Mouse (Mus musculus) 3T3-L1 (cell line): ENCODE results near the gene Gm42906.
A peak's percentile ranks its signal among the peaks of the same experiment; 100 is the strongest.

Source experiments
- DNase-seq: peaks from one replicate; pipeline ENCODE4 v3.0.0-alpha.2; 2015; ENCODE audit warnings: low read depth, low spot score

Gene Gm42906

GRCm38 (mm10) chr5:151428113-151428756 lies at the start of gene Gm42906:
Gene Gm42906 (minus strand): TSS chr5:151428163.
- DNase-seq = no peak

- DNase-seq = peak; percentile 36
Measured at GRCm38 (mm10) chr5:151445695-151446094, 17.7 kb upstream of the Gm42906 start.

GRCm38 (mm10) chr5:151435106-151435505 lies 7.1 kb upstream of the Gm42906 start:
- DNase-seq = peak; percentile 78

- DNase-seq = peak; percentile 39
Measured at GRCm38 (mm10) chr5:151426466-151426865, 1.5 kb downstream of the Gm42906 start.

- no peak for DNase-seq
Measured at GRCm38 (mm10) chr5:151422692-151423091, 5.3 kb downstream of the Gm42906 start.

GRCm38 (mm10) chr5:151421859-151422258 lies 6.1 kb downstream of the Gm42906 start:
- no peak for DNase-seq

GRCm38 (mm10) chr5:151418551-151418950 lies 9.4 kb downstream of the Gm42906 start:
- DNase-seq = no peak

GRCm38 (mm10) chr5:151417421-151418038 lies 10.4 kb downstream of the Gm42906 start:
- peak; percentile 70 for DNase-seq

- no peak for DNase-seq
Measured at GRCm38 (mm10) chr5:151416988-151417387, 11.0 kb downstream of the Gm42906 start.

- no peak for DNase-seq
Measured at GRCm38 (mm10) chr5:151413617-151414016, 14.3 kb downstream of the Gm42906 start.

GRCm38 (mm10) chr5:151412666-151413463 lies 15.1 kb downstream of the Gm42906 start:
- DNase-seq = peak; percentile 79

- no peak for DNase-seq
Measured at GRCm38 (mm10) chr5:151410006-151410405, 18.0 kb downstream of the Gm42906 start.

- DNase-seq = no peak
Measured at GRCm38 (mm10) chr5:151409282-151409681, 18.7 kb downstream of the Gm42906 start.

- no peak for DNase-seq
Measured at GRCm38 (mm10) chr5:151408124-151408900, 19.7 kb downstream of the Gm42906 start.

- no peak for DNase-seq
Measured at GRCm38 (mm10) chr5:151407493-151407892, 20.5 kb downstream of the Gm42906 start.

GRCm38 (mm10) chr5:151406276-151406675 lies 21.7 kb downstream of the Gm42906 start:
- no peak for DNase-seq

- DNase-seq = no peak
Measured at GRCm38 (mm10) chr5:151405314-151405903, 22.6 kb downstream of the Gm42906 start.

- peak; percentile 61 for DNase-seq
Measured at GRCm38 (mm10) chr5:151403586-151403985, 24.4 kb downstream of the Gm42906 start.

- no peak for DNase-seq
Measured at GRCm38 (mm10) chr5:151400557-151400944, 27.4 kb downstream of the Gm42906 start.

- DNase-seq = no peak
Measured at GRCm38 (mm10) chr5:151399918-151400556, 27.9 kb downstream of the Gm42906 start.

- no peak for DNase-seq
Measured at GRCm38 (mm10) chr5:151396119-151396518, 31.8 kb downstream of the Gm42906 start.
